Mouse (Mus musculus): ENCODE data around the gene Irx4. TPM values are rescaled to one million over a fixed set of nuclear protein-coding genes. Genes with fewer than 3 reads are reported as not detected.

Gene Irx4
- polyA plus RNA-seq, 1 experiment, result not detected

DNA sequence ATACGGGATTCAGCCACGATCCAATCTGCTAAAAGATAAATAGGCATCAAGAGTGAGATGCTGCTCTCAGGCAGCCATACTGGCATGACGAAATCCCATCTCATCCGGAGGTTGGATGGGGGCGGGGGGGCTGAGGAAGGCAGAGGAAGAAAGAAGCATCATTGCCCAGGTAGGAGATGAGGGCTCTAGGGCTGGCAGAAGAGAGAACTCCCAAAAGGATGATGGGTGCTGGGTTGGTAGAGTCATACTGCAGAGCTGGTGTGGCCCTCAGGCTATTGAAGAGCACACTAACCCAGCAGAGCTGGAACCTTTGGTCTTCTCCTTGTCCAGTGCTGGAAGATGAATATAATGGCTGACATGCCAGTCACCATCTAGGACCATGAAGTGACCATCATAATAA is 17.7 kb upstream of the Irx4 start:
- no peak overlapping the region for H3K4me3 ChIP-seq
- H3K36me3 ChIP-seq (ENCODE audit: control insufficient read depth, insufficient read depth), result no peaks in the 10 kb centered on the region
- no peaks in the 10 kb centered on the region for H3K79me2 ChIP-seq (ENCODE audit: control insufficient read depth, insufficient read depth)
- H3ac ChIP-seq (ENCODE audit: control insufficient read depth, insufficient read length), result no peak overlapping the region
- H3K4me2 ChIP-seq (ENCODE audit: low read depth), result no peak overlapping the region
- TF ChIP-seq USF1 (IDR thresholded peaks at IDR 0.05; ENCODE audit: low read depth) (no peak), CEBPB (IDR thresholded peaks at IDR 0.05; ENCODE audit: insufficient read depth, poor library complexity, severe bottlenecking) (no peak), POLR2A (IDR thresholded peaks at IDR 0.05; ENCODE audit: insufficient read length, low read depth) (no peak), MYOG (IDR thresholded peaks at IDR 0.05; ENCODE audit: control insufficient read depth in 1 of 3, insufficient read depth in 1 of 3, insufficient read length in 2 of 3, low read depth in 2 of 3) (no peak), MAX (IDR thresholded peaks at IDR 0.05; ENCODE audit: low read depth) (no peak), MYOD1 (IDR thresholded peaks at IDR 0.05; ENCODE audit: control insufficient read depth in 1 of 3, insufficient read length in 2 of 3, low read depth in 2 of 3) (no peak), REST (IDR thresholded peaks at IDR 0.05; ENCODE audit: insufficient read depth, insufficient read length) (no peak)
- H3K27me3 ChIP-seq (ENCODE audit: control insufficient read depth, insufficient read depth, insufficient read length), result no peaks in the 10 kb centered on the region

GRCm38 (mm10) chr13:73246961-73247360 is 13.3 kb upstream of the Irx4 start:
- Histone ChIP-seq H3K36me3 (ENCODE audit: control insufficient read depth, insufficient read depth) (no peaks in the 10 kb centered on the region), H3ac (ENCODE audit: control insufficient read depth, insufficient read length) (no peak overlapping the region), H3K4me3 (no peak overlapping the region), H3K79me2 (ENCODE audit: control insufficient read depth, insufficient read depth) (no peaks in the 10 kb centered on the region), H3K27me3 (ENCODE audit: control insufficient read depth, insufficient read depth, insufficient read length) (no peaks in the 10 kb centered on the region), H3K4me2 (ENCODE audit: low read depth) (no peak overlapping the region)
- no peak for TF ChIP-seq CEBPB (IDR thresholded peaks at IDR 0.05; ENCODE audit: insufficient read depth, poor library complexity, severe bottlenecking)
- no peak for TF ChIP-seq MAX (IDR thresholded peaks at IDR 0.05; ENCODE audit: low read depth)
- no peak for TF ChIP-seq TCF3 (IDR thresholded peaks at IDR 0.05; ENCODE audit: insufficient read length, low read depth)

- Histone ChIP-seq H3ac (ENCODE audit: control insufficient read depth, insufficient read length) (no peak overlapping the region), H3K4me2 (ENCODE audit: low read depth) (no peak overlapping the region), H3K4me3 (no peak overlapping the region), H3K36me3 (ENCODE audit: control insufficient read depth, insufficient read depth) (no peaks in the 10 kb centered on the region), H3K27me3 (ENCODE audit: control insufficient read depth, insufficient read depth, insufficient read length) (no peaks in the 10 kb centered on the region), H3K79me2 (ENCODE audit: control insufficient read depth, insufficient read depth) (no peaks in the 10 kb centered on the region)
- TF ChIP-seq TCF3 (IDR thresholded peaks at IDR 0.05; ENCODE audit: insufficient read length, low read depth) (no peak), USF1 (IDR thresholded peaks at IDR 0.05; ENCODE audit: low read depth) (no peak), MYOD1 (IDR thresholded peaks at IDR 0.05; ENCODE audit: control insufficient read depth in 1 of 3, insufficient read length in 2 of 3, low read depth in 2 of 3) (no peak), TCF12 (IDR thresholded peaks at IDR 0.05; ENCODE audit: insufficient read depth, poor library complexity, severe bottlenecking) (no peak), CEBPB (IDR thresholded peaks at IDR 0.05; ENCODE audit: insufficient read depth, poor library complexity, severe bottlenecking) (no peak)
Measured at GRCm38 (mm10) chr13:73251222-73251621, 9.1 kb upstream of the Irx4 start.

GRCm38 (mm10) chr13:73252022-73252421 is 8.3 kb upstream of the Irx4 start:
- no peak for TF ChIP-seq SRF (IDR thresholded peaks at IDR 0.05; ENCODE audit: control insufficient read depth, insufficient read length, low read depth)
- no peak for TF ChIP-seq TCF3 (IDR thresholded peaks at IDR 0.05; ENCODE audit: insufficient read length, low read depth)
- no peak for TF ChIP-seq TCF12 (IDR thresholded peaks at IDR 0.05; ENCODE audit: insufficient read depth, poor library complexity, severe bottlenecking)
- TF ChIP-seq REST (IDR thresholded peaks at IDR 0.05; ENCODE audit: insufficient read depth, insufficient read length), result no peak
- TF ChIP-seq POLR2AphosphoS2 (IDR thresholded peaks at IDR 0.05; ENCODE audit: insufficient read length, low read depth), result no peak
- TF ChIP-seq MYOG (IDR thresholded peaks at IDR 0.05; ENCODE audit: control insufficient read depth in 1 of 3, insufficient read depth in 1 of 3, insufficient read length in 2 of 3, low read depth in 2 of 3), result no peak
- TF ChIP-seq MAX (IDR thresholded peaks at IDR 0.05; ENCODE audit: low read depth), result no peak
- TF ChIP-seq CEBPB (IDR thresholded peaks at IDR 0.05; ENCODE audit: insufficient read depth, poor library complexity, severe bottlenecking), result no peak
- TF ChIP-seq USF1 (IDR thresholded peaks at IDR 0.05; ENCODE audit: low read depth), result no peak
- TF ChIP-seq MYOD1 (IDR thresholded peaks at IDR 0.05; ENCODE audit: control insufficient read depth in 1 of 3, insufficient read length in 2 of 3, low read depth in 2 of 3), result no peak
- H3K4me3 ChIP-seq, result no peak overlapping the region
- H3K36me3 ChIP-seq (ENCODE audit: control insufficient read depth, insufficient read depth), result no peaks in the 10 kb centered on the region
- no peaks in the 10 kb centered on the region for H3K27me3 ChIP-seq (ENCODE audit: control insufficient read depth, insufficient read depth, insufficient read length)
- no peak overlapping the region for H3K4me2 ChIP-seq (ENCODE audit: low read depth)
- no peak overlapping the region for H3ac ChIP-seq (ENCODE audit: control insufficient read depth, insufficient read length)
- H3K79me2 ChIP-seq (ENCODE audit: control insufficient read depth, insufficient read depth), result no peaks in the 10 kb centered on the region

DNA sequence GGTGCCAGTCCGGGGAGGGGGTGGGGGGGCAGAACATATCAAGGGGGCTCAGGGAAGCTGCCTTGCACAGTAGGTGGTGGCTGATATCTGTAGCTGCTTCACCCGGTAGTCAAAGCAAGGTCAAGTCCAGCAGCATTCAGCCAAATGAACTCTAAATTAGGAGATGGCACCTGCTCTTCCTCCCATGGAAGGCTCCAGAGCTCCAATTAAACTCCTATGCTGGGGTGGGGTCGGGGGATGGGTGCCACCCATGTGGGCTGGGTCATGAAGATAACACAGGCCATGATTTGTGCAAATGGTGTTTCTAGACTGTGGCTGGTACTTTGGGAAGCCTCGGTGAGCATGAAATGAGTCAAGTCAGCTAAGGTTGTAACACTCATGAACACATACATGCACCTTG is 1.9 kb upstream of the Irx4 start:
- TF ChIP-seq MYOD1 (IDR thresholded peaks at IDR 0.05; ENCODE audit: control insufficient read depth in 1 of 3, insufficient read length in 2 of 3, low read depth in 2 of 3) (no peak), MYOG (IDR thresholded peaks at IDR 0.05; ENCODE audit: control insufficient read depth in 1 of 3, insufficient read depth in 1 of 3, insufficient read length in 2 of 3, low read depth in 2 of 3) (no peak), POLR2A (IDR thresholded peaks at IDR 0.05; ENCODE audit: insufficient read length, low read depth) (no peak), TCF12 (IDR thresholded peaks at IDR 0.05; ENCODE audit: insufficient read depth, poor library complexity, severe bottlenecking) (no peak), CEBPB (IDR thresholded peaks at IDR 0.05; ENCODE audit: insufficient read depth, poor library complexity, severe bottlenecking) (no peak), TCF3 (IDR thresholded peaks at IDR 0.05; ENCODE audit: insufficient read length, low read depth) (no peak)
- H3K27me3 ChIP-seq (ENCODE audit: control insufficient read depth, insufficient read depth, insufficient read length), result peaks cover 27% of the 10 kb centered on the region

More for the DNA sequence above, 1.9 kb upstream of the Irx4 start:
- H3K79me2 ChIP-seq (ENCODE audit: control insufficient read depth, insufficient read depth), result no peaks in the 10 kb centered on the region
- H3K4me2 ChIP-seq (ENCODE audit: low read depth), result no peak overlapping the region
- no peak overlapping the region for H3ac ChIP-seq (ENCODE audit: control insufficient read depth, insufficient read length)
- H3K36me3 ChIP-seq (ENCODE audit: control insufficient read depth, insufficient read depth), result no peaks in the 10 kb centered on the region
- no peak overlapping the region for H3K4me3 ChIP-seq
